Mouse (Mus musculus): ENCODE data around the gene Prelp. TPM values are rescaled to one million over a fixed set of nuclear protein-coding genes. Genes with fewer than 3 reads are reported as not detected.

The Prelp gene
- total RNA-seq, 2 experiments from 2014 or later, result 16.3 to 20.0 TPM

- DNase-seq, result no peak
These were observed 13.2 kb upstream of the Prelp start for GRCm38 (mm10) chr1:133934354-133934963.

GRCm38 (mm10) chr1:133933301-133934195 lies 12.3 kb upstream of the Prelp start:
- DNase-seq, result no peak

- DNase-seq, result no peak
These were observed 8.8 kb upstream of the Prelp start for GRCm38 (mm10) chr1:133929980-133930379.

GRCm38 (mm10) chr1:133925223-133925622 lies 4.0 kb upstream of the Prelp start:
- DNase-seq, result no peak

GRCm38 (mm10) chr1:133924141-133924875 lies 3.1 kb upstream of the Prelp start:
- DNase-seq, result no peak

- DNase-seq, result no peak
These were observed 1.9 kb upstream of the Prelp start for GRCm38 (mm10) chr1:133923071-133923470.

GRCm38 (mm10) chr1:133920876-133921275 lies 338 bp downstream of the Prelp start:
- no peak for DNase-seq

- DNase-seq, result no peak
These were observed 813 bp downstream of the Prelp start for GRCm38 (mm10) chr1:133920401-133920800.

- DNase-seq, result no peak
These were observed 3.1 kb downstream of the Prelp start for GRCm38 (mm10) chr1:133918088-133918470.

- peak; percentile 43 for DNase-seq
These were observed 3.6 kb downstream of the Prelp start for GRCm38 (mm10) chr1:133917456-133918087.

GRCm38 (mm10) chr1:133915723-133916355 lies 5.4 kb downstream of the Prelp start:
- DNase-seq, result peak; percentile 71

- no peak for DNase-seq
These were observed 6.1 kb downstream of the Prelp start for GRCm38 (mm10) chr1:133915115-133915514.

GRCm38 (mm10) chr1:133913018-133913417 lies 8.2 kb downstream of the Prelp start:
- DNase-seq, result no peak

GRCm38 (mm10) chr1:133911456-133911855 lies 9.8 kb downstream of the Prelp start:
- peak; percentile 76 for DNase-seq

- DNase-seq, result no peak
These were observed 10.2 kb downstream of the Prelp start for GRCm38 (mm10) chr1:133911008-133911407.

GRCm38 (mm10) chr1:133910108-133910507 lies 11.1 kb downstream of the Prelp start:
- DNase-seq, result no peak

- peak; percentile 38 for DNase-seq
These were observed 12.3 kb downstream of the Prelp start for GRCm38 (mm10) chr1:133908659-133909575.

GRCm38 (mm10) chr1:133907949-133908658 lies 13.1 kb downstream of the Prelp start, which contains the start of gene Optc:
TSS of gene Optc (minus strand) at chr1:133907999.
- peak; percentile 44 for DNase-seq

- no peak for DNase-seq
These were observed 14.8 kb downstream of the Prelp start for GRCm38 (mm10) chr1:133906420-133906819.

GRCm38 (mm10) chr1:133900825-133901224 lies 20.4 kb downstream of the Prelp start:
- peak; percentile 44 for DNase-seq
